Mouse (Mus musculus): Measurements from ENCODE around the gene Ccr3. TPM values are rescaled to one million over a fixed set of nuclear protein-coding genes. Genes with fewer than 3 reads are reported as not detected.
"Not testable (repeated sequence)": the region's sequence is repeated elsewhere in the genome, so short reads cannot be mapped to it uniquely, and the experiment has no call there.

The Ccr3 gene
- total RNA-seq, 2 experiments from 2014 or later = not detected

GRCm38 (mm10) chr9:124040932-124041331, 19.2 kb downstream of the Ccr3 start:
- DNase-seq (ENCODE audit: low spot score in 2 of 2) = no peak

GRCm38 (mm10) chr9:124053532-124053931, 31.8 kb downstream of the Ccr3 start:
- no peak for DNase-seq (ENCODE audit: low spot score in 2 of 2)

GRCm38 (mm10) chr9:124056158-124056709, 34.5 kb downstream of the Ccr3 start:
- no peak for DNase-seq (ENCODE audit: low spot score in 2 of 2)

GRCm38 (mm10) chr9:124059660-124060352, 38.0 kb downstream of the Ccr3 start:
- no peak for DNase-seq (ENCODE audit: low spot score in 2 of 2)

- DNase-seq (ENCODE audit: low spot score in 2 of 2) = not testable (repeated sequence)
These were observed 40.0 kb downstream of the Ccr3 start for GRCm38 (mm10) chr9:124061474-124062432.

- no peak for DNase-seq (ENCODE audit: low spot score in 2 of 2)
These were observed 44.9 kb downstream of the Ccr3 start for GRCm38 (mm10) chr9:124066572-124067103.

GRCm38 (mm10) chr9:124068098-124069058, 46.6 kb downstream of the Ccr3 start:
- no peak for DNase-seq (ENCODE audit: low spot score in 2 of 2)

DNA sequence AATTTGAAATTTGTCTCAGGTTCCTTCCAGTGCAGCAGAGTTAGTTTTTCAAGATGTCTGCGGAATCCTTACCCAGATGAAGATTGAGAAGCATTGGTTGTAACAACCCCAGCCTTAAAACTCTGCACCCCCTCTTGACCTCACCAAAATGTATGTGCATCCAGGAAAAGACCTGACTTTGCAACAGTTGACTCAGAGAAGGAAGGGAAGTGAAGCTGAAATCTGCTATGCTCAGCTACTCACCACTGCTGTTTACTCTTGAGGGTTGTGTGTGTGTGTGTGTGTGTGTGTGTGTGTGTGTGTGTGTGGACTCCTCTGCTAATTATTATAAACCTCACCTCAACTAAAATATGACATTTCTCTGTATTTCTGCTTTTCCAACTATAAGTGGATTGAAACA, 49.7 kb downstream of the Ccr3 start:
- no peak for DNase-seq (ENCODE audit: low spot score in 2 of 2)

- no peak for DNase-seq (ENCODE audit: low spot score in 2 of 2)
These were observed 58.0 kb downstream of the Ccr3 start for GRCm38 (mm10) chr9:124079803-124080202.

DNA sequence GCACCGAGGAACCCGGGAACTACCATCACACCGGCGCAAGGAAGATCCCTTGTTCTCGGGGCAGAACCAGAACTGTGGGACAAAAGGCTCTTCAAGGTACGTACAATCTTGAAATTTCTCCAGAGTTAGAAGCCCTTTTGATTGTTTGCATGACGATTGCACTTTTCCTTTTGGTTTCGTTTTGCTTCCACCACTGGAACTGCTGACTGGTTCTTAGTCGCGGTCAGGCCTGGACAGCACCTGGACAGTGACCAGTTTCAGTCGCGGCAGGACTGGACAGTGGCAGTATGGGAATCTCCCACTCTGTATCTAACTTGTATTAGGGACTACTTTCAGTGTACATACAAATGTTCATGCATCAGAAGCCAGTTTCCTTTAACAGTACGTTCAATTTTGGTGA, 58.7 kb downstream of the Ccr3 start:
- DNase-seq (ENCODE audit: low spot score in 2 of 2) = not testable (repeated sequence)

Other genes with a start within 250 kb of the Ccr3 start
- gene Cxcr6, start 215.5 kb upstream of the Ccr3 start, total RNA-seq (2021) = not detected
- gene Fyco1, start 170.1 kb upstream of the Ccr3 start, total RNA-seq (2021) = 10 to 100 TPM; 39.1 to 40.3 TPM
- not detected for gene Xcr1, start 159.9 kb upstream of the Ccr3 start, total RNA-seq (2021)
- under 1 TPM in 1 of 2 experiments, not detected in 1; 0.10 TPM for gene Ccr1, start 53.3 kb upstream of the Ccr3 start, total RNA-seq (2021)
- gene Ccr1l1, start 43.6 kb upstream of the Ccr3 start, total RNA-seq (2021) = not detected
- under 1 TPM in 1 of 2 experiments, not detected in 1; 0.12 TPM for gene Ccr2, start 80.0 kb downstream of the Ccr3 start, total RNA-seq (2021)
- gene Ccr5, start 99.6 kb downstream of the Ccr3 start, total RNA-seq (2021) = 1 to 10 TPM; 5.5 to 6.2 TPM